Mouse (Mus musculus): ENCODE results near the gene Armc12.

DNA sequence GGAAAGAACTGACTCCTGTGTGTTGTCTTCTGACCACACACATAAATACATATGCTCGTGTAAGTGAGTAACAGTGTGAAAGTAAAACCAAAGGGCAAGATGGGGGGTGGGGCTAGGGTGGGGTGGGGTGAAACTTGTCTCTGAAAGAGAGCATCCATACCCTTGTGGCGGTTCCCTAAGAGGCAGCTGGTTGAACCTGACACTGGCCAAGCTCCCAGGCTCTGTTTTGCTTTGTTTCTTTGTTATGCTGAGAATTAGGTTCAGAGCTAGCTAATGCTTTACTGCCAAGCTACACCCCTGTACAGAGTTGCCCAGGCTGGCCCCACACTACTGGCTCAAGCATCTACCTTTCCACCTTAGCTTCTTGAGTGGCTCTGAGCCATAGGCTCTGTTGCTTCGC lies 30.1 kb upstream of the Armc12 start:
- no peak for TF ChIP-seq TAL1 (IDR thresholded peaks at IDR 0.05; ENCODE audit: low read length)
- no peak for TF ChIP-seq GATA1 (IDR thresholded peaks at IDR 0.05; ENCODE audit: low read length)
